Mouse (Mus musculus) hindbrain, embryonic 10.5 days (tissue): ENCODE data around the gene Atp1a4. TPM values are rescaled to one million over a fixed set of nuclear protein-coding genes. Genes with fewer than 3 reads are reported as not detected.

Experiments
- DNase-seq: peaks from one replicate; pipeline ENCODE4 v3.0.0-alpha.2; 2017; ENCODE audit warnings: low spot score
- H3K27ac ChIP-seq: fragments of 300-500 bp; sonication (generic); 2 replicates; pipeline ENCODE4 v1.5.1; 2016; ENCODE audit warnings: mild to moderate bottlenecking, moderate library complexity
- H3K27me3 ChIP-seq: fragments of 300-500 bp; sonication (generic); 2 replicates; pipeline ENCODE4 v1.6.1; 2016; ENCODE audit warnings: mild to moderate bottlenecking; ENCODE audit not compliant: poor library complexity, insufficient read depth, severe bottlenecking
- H3K36me3 ChIP-seq: fragments of 300-500 bp; sonication (generic); 2 replicates; pipeline ENCODE4 v1.6.1; 2016; ENCODE audit warnings: mild to moderate bottlenecking, moderate library complexity
- H3K4me1 ChIP-seq: fragments of 300-500 bp; sonication (generic); replicated peaks from 2 replicates; pipeline ENCODE4 v1.6.1; 2016; ENCODE audit warnings: mild to moderate bottlenecking
- H3K4me3 ChIP-seq: fragments of 300-500 bp; sonication (generic); 2 replicates; pipeline ENCODE4 v1.5.1; 2016; ENCODE audit warnings: mild to moderate bottlenecking, moderate library complexity
- H3K9me3 ChIP-seq: fragments of 300-500 bp; sonication (generic); 2 replicates; pipeline ENCODE4 v1.6.1; 2016; ENCODE audit warnings: mild to moderate bottlenecking, moderate library complexity
- WGBS: fragments of 180-500 bp; shearing (Covaris S2); methylation state at CpG from one replicate; pipeline ENCODE4 v1.1.7; 2016; 5-methylcytosine and 5-hydroxymethylcytosine counted together
- polyA plus RNA-seq: library from polyadenylated mRNA; unstranded; fragments of >200 nt; fragmentation: Nextera tagmentation; extraction: Ambion mirVana; gene quantifications from 2 replicates; pipeline ENCODE4 v1.2.1, GENCODE M21; 2016

Gene Atp1a4
- polyA plus RNA-seq, 1 experiment from 2014 or later, result not detected

DNA sequence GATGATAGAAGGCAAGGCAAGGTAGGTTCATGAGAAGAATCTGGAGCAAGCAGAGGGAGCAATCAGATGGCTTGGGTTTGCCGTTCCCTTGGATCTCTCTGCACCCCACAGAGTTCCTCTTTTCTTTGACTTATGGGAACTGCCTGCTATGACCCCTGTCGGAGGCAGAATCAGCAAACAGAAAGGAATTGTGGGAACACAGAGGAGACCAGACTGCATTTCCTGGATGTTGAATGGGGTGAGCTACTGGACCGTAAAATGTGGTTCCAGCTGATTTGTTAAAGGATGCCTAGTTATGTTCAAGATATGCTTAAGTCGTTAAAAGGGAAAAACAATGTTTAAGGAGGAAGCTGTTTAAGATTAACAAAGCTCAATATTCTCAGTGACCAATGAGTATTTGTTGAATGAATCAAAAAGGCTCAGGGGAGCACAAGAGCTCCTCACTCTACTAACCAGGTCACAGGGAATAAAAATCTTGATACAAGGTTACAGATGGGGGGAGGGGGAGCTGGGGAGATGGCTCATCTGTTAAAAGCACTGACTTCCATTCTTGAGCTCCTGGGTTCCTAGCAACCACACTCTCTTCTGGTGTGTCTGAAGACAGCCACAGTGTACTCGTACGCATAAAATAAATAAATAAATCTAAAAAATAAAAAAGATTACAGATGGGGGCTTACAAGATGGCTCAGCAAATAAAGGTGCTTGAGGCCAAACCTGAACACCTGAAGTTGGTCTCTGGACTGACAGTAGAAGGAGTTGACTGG, 17.1 kb downstream of the Atp1a4 start:
- peaks cover 32% of the 10 kb centered on the region for H3K27me3 ChIP-seq
- no peak overlapping the region for H3K4me3 ChIP-seq
- H3K36me3 ChIP-seq, result no peaks in the 10 kb centered on the region
- WGBS, result 26% methylated on average over 6 of the region's 6 CpGs
- DNase-seq, result no peak
- peak overlapping the region; percentile 75 for H3K27ac ChIP-seq
- H3K4me1 ChIP-seq, result peaks cover 47% of the 10 kb centered on the region
- H3K9me3 ChIP-seq, result no peaks in the 10 kb centered on the region

DNA sequence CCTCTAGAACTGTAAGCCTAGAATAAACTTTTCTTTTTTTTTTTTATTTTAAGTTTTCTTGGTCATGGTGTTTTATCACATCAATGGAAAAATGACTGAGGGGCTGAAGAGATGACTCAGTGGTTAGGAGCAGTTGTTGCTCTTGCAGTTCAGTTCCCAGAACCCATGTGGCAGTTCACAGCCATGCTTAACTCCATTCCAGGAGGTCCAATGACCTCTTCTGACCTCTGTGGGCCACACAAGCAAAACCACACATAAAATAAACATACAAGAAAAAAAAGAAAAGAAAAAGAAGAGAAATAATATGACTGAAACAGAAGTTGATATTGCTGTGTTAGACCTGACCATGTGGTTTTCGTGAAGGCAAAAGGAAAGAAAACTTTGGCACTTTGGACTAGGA, 29.0 kb downstream of the Atp1a4 start:
- no peak for DNase-seq
- H3K4me1 ChIP-seq, result no peaks in the 10 kb centered on the region
- H3K27ac ChIP-seq, result no peak overlapping the region
- 80% methylated on average over 1 of the region's 1 CpGs for WGBS
- H3K36me3 ChIP-seq, result no peaks in the 10 kb centered on the region
- peaks cover 3% of the 10 kb centered on the region; the same call in 1 of the 2 replicates for H3K27me3 ChIP-seq
- no peaks in the 10 kb centered on the region for H3K9me3 ChIP-seq
- no peak overlapping the region for H3K4me3 ChIP-seq

DNA sequence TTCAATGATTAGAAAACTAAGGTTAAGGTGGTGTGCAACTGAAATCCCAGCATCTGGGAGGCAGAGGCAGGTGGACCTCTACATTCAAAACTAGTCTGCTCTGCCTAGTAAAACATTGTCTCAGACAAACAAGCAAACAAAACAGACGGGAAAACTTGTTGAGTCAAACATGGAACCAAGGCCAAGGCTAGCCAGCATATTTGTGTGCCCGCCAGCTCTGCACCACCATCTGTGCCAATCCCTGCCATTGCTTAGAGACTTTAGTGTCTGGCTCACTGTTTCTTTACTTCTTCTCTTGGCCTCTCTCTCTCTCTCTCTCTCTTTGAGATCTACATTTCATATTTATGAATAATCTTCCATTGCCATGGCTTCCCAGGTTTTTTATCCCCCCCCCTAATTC, 30.0 kb downstream of the Atp1a4 start:
- Histone ChIP-seq H3K4me3 (no peak overlapping the region), H3K27me3 (peaks cover 7% of the 10 kb centered on the region; the same call in 1 of the 2 replicates), H3K4me1 (no peaks in the 10 kb centered on the region), H3K27ac (no peak overlapping the region), H3K36me3 (no peaks in the 10 kb centered on the region), H3K9me3 (no peaks in the 10 kb centered on the region)
- no peak for DNase-seq
- WGBS, result 87% methylated on average over 2 of the region's 2 CpGs

DNA sequence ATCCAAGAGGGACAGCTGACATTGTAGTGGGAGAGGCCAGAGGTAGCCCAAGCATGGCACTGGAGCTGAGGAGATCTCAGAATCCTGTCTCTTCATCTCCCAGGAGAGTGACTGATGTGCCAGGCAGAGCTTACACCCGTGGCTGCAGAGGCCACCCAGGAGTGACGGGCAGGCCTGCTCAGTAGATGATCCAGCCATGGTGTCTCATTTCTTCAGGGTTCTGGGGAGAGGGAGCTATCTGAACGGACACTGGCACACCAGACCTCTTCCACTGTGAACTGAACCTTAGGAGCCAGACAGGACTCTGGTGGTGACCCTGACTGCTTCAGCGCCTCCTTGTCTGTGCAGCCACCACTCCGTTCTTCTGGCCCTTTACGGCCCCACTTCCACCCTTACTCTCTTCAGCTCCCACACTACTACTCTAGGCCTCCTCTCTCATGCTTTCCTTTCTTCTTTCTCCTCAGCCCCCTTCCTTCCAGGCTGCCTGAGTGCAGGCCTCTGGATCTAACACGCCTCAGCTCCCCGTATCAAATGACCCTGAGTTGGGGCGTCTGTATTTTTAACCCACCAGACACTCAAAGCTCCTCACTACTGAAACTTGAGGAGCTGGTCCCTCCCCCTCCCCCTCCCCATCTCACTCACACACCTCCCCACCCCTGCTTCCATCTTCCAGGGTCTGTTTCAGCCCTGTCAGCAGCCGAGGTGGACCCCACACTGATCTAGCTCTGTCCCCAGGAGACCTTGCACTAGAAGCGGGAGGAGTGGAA, 36.7 kb downstream of the Atp1a4 start:
- peak; percentile 44 for DNase-seq
- H3K27me3 ChIP-seq, result peaks cover 4% of the 10 kb centered on the region; the same call in 1 of the 2 replicates
- no peaks in the 10 kb centered on the region for H3K9me3 ChIP-seq
- peaks cover 61% of the 10 kb centered on the region for H3K4me1 ChIP-seq
- peak overlapping the region; percentile 85 for H3K27ac ChIP-seq
- no peak overlapping the region for H3K4me3 ChIP-seq
- WGBS, result 30% methylated on average over 11 of the region's 11 CpGs
- H3K36me3 ChIP-seq, result no peaks in the 10 kb centered on the region

DNA sequence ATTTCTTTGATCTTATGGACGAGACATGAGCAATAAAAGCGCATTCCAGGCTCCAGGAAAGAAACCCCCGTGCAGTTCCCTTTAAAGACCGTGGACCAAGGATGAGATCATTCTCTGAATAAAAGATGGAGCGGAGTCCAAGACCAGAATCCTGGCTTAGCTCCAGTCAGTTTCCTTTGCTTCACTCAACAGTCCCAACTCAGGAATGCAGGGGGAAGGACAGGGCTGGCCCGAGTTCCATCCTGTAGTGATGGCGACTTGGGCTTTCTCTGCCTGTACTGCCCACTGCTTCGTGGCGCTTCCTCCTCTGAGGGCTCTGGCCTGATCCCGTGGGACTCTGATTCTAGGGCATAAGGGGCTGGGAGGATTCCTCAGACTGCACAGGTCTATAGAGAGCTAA, 37.8 kb downstream of the Atp1a4 start:
- DNase-seq, result no peak
- Histone ChIP-seq H3K4me1 (peaks cover 61% of the 10 kb centered on the region), H3K4me3 (no peak overlapping the region), H3K27ac (peak overlapping the region; percentile 85), H3K9me3 (no peaks in the 10 kb centered on the region), H3K36me3 (no peaks in the 10 kb centered on the region), H3K27me3 (peaks cover 4% of the 10 kb centered on the region; the same call in 1 of the 2 replicates)
- WGBS, result 60% methylated on average over 10 of the region's 10 CpGs

DNA sequence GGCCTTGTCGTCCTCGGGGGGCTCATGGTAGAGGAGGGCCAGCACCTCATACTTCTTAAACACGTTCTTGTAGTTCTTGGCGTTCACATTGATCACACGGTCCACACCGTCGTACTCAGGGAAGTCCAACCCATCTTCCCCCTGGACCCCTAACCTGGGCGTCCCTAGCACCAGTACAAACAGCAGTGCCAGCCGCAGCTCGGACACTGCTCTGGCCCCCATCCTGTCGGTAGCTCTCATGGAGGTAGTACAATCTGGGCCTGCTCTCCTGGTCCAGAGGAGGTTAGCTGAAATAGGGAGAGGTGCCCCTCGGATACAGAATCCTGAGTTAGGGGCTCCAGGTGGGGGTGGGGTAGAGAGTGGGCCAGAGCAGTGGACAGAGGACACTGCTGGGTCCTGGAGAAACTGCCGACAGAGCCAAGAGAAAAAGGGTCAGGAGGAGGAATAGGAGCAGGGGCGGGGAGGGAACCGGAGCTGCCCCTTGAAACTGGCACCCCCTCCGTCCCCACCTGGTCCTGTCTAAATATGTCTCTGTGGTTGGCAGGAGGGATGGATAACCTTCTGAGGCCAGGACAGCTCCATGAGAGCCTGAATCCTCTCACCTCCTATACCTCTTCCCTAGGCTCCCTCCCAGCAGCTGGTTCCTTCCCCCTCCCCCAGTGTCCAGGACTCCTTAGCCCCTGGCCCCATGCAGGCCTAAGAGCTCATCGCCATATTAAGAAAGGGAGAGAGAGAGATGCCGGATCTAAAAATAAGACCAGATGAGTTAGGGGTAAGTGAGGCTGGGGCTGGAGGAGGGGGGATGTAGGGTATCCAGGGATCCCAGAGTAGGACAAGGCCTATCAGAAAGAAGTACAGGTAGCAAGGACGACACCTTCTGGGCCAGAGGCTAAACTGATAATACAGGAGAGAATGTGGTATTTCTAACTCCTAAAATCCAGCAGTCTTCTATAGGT, 38.5 kb downstream of the Atp1a4 start, which contains the start of gene Casq1:
TSS of gene Casq1 (minus strand) at position 418 of the 956 bp plus-strand sequence.
- Histone ChIP-seq H3K36me3 (no peaks in the 10 kb centered on the region), H3K4me1 (peaks cover 61% of the 10 kb centered on the region), H3K4me3 (no peak within 1 kb of the TSS), H3K9me3 (no peaks in the 10 kb centered on the region), H3K27ac (peak within 1 kb of the TSS; percentile 85), H3K27me3 (peaks cover 4% of the 10 kb centered on the region; the same call in 1 of the 2 replicates)
- DNase-seq, result no peak
- WGBS, result 84% methylated on average over 19 of the region's 19 CpGs

DNA sequence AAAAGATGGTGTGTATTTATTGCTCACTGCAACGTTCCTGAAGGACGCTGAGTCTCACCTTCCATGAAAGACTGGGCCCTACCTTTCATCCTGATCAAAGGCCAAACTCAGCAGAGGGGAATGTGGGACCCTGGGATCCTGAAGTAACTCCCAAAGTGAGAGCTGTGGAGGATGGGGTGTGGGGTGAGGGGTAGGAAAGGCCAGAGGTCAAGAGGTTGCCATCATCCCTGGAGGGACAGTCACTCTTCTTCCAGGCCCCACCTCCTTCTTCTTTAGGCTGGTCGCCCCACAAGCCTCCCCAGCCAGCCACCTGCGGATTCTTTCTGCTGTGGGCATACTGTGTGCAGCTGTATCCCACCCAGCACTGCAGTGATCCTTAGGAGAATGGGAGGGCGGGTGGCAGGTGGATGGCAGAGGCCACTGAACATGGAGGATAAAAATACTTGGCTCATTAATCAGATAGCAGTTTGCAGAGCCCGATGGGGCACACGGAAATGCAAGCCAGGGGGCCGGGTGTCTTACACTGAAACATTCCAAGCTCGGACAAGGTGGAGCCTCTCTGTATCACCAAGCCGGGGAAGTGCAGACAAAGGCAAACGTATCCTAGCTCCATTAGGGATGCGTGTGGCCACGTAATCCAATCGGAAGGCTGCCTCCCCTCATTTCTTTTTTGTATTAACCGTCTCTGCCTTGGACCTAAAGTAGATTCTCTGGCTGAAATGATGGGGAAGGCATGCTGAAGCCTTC, 39.9 kb downstream of the Atp1a4 start:
- H3K27me3 ChIP-seq, result no peaks in the 10 kb centered on the region
- DNase-seq, result no peak
- peak overlapping the region; percentile 85 for H3K27ac ChIP-seq
- no peak overlapping the region for H3K4me3 ChIP-seq
- peaks cover 73% of the 10 kb centered on the region for H3K4me1 ChIP-seq
- H3K36me3 ChIP-seq, result no peaks in the 10 kb centered on the region
- no peaks in the 10 kb centered on the region for H3K9me3 ChIP-seq
- WGBS, result 56% methylated on average over 15 of the region's 15 CpGs

DNA sequence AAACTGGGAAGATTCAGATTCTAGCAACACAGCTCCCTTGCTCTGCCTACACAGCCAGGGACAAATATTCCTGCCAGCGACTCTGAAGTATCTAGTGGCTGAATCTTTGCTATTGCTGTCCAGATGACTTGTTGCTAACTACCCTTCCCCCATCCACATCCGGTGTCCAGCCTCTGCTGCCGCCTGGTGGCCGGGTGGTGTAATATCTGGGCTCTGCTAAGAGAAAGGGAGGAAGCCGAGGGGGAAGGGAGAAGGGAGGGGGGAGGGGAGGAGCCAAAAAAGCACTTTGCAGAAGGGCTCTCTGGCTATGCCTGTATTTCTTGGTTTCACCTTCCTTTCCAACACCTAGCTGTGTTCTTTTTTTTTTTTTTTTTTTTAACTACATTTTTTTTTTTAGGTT, 41.1 kb downstream of the Atp1a4 start:
- Histone ChIP-seq H3K4me1 (peaks cover 80% of the 10 kb centered on the region), H3K4me3 (peak overlapping the region; percentile 34), H3K36me3 (no peaks in the 10 kb centered on the region), H3K9me3 (no peaks in the 10 kb centered on the region), H3K27ac (peak overlapping the region; percentile 91), H3K27me3 (no peaks in the 10 kb centered on the region)
- 0% methylated on average over 5 of the region's 5 CpGs for WGBS
- DNase-seq, result peak; percentile 96

DNA sequence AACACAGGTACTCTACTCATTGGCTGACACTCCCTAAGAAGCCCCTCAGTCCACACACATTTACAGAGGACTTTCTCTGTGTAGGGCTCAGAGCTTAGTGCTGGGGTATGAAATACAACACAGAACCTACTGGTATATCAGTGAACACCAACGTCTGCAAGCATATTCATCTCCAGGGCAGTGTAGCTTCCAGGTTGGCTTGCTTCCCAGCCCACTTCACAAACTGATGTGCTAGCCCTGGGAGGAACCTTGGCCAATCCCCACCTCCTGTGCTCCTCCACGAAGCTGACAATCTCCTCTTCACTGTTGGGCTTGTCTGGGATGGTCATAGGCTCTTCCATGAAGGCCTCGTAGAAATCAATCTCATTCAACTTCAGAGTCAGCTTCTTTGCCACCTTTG, 43.5 kb downstream of the Atp1a4 start:
- no peaks in the 10 kb centered on the region for H3K9me3 ChIP-seq
- DNase-seq, result no peak
- WGBS, result 73% methylated on average over 3 of the region's 3 CpGs
- peaks cover 63% of the 10 kb centered on the region for H3K4me1 ChIP-seq
- H3K36me3 ChIP-seq, result no peaks in the 10 kb centered on the region
- H3K27ac ChIP-seq, result no peak overlapping the region
- H3K4me3 ChIP-seq, result no peak overlapping the region
- no peaks in the 10 kb centered on the region for H3K27me3 ChIP-seq

DNA sequence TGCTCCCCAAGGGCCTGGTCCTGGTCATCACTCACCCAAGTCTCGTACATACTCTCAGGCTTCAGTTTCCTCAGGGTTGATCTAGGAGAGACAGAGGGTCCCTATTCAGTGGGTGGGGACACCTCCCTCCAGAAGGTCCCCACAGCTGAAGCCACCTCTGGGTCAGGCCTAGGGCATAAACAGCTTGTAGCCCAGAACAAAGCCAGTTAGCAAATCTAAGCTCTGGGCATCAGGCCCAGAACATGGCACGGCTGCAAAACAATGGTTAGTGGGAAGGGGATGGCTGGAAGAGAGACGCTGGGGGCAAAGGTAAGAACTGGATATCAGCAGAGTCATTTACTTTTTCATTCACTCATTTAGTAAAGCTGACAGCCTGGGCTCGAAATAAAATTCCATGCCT, 44.4 kb downstream of the Atp1a4 start:
- peaks cover 53% of the 10 kb centered on the region for H3K4me1 ChIP-seq
- 77% methylated on average over 4 of the region's 4 CpGs for WGBS
- no peak overlapping the region for H3K4me3 ChIP-seq
- H3K27ac ChIP-seq, result peak overlapping the region; percentile 78
- no peaks in the 10 kb centered on the region for H3K36me3 ChIP-seq
- no peaks in the 10 kb centered on the region for H3K9me3 ChIP-seq
- DNase-seq, result no peak
- H3K27me3 ChIP-seq, result no peaks in the 10 kb centered on the region

DNA sequence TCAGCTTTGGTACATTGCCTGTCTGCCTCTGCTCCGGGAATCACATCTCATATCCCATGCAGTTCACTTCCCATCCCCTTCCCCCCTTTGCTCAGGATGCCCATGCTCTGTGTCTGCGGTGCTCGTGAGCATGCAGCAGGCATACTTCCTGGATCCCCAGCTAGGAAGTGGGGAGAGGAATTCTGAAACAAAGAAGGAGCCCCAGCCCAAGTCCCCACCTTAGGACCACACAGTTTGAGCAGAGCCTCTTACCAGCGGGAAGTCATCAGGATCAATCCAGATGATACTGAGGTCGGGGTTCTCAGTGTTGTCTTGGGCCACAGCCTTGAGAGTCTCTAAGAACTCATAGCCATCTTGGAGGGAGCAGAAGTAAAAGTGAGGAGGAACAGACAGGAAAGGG, 45.4 kb downstream of the Atp1a4 start:
- Histone ChIP-seq H3K9me3 (no peaks in the 10 kb centered on the region), H3K27me3 (no peaks in the 10 kb centered on the region), H3K36me3 (no peaks in the 10 kb centered on the region), H3K4me3 (no peak overlapping the region), H3K27ac (peak overlapping the region; percentile 78), H3K4me1 (peaks cover 43% of the 10 kb centered on the region)
- DNase-seq, result no peak
- whole genome bisulfite sequencing, result 63% methylated on average over 5 of the region's 5 CpGs

DNA sequence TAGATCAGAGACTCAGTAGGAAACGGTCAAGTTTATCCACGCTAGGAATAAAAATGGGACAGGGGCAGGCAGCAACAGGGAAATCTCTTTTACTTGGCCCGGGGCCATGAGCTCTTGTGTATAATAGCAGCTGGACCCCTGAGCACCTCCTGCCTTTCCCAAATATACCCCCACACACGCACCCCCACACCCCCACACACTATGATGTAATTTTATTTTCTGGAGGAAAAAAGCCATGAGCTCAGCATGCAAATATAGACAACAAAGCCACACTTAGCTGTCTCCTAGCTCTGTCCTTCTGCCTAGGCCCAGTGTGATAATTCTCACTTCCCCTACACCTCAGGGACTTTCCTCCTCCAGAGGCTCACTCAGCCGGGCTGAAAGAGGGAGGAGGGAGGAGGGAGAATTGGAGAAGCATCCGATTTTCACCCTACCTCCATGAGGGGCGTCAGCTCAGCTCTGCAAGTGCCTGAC, 51.1 kb downstream of the Atp1a4 start:
- DNase-seq, result no peak
- Histone ChIP-seq H3K27ac (peak overlapping the region; percentile 94), H3K4me1 (peaks cover 61% of the 10 kb centered on the region), H3K36me3 (peaks cover 3% of the 10 kb centered on the region; the same call in 1 of the 2 replicates), H3K4me3 (peak overlapping the region; percentile 69), H3K27me3 (no peaks in the 10 kb centered on the region), H3K9me3 (no peaks in the 10 kb centered on the region)
- WGBS, result 20% methylated on average over 7 of the region's 7 CpGs
